Mouse (Mus musculus): ENCODE measurements around the gene Npepps.

- TF ChIP-seq CTCF (IDR thresholded peaks at IDR 0.05; ENCODE audit: low read depth, low read length): no peak
- no peak for TF ChIP-seq POLR2A (IDR thresholded peaks at IDR 0.05; ENCODE audit: extremely low read depth, insufficient read depth, low read length)
Measured at GRCm38 (mm10) chr11:97175499-97175898, 104.9 kb downstream of the Npepps start.

All from liver, adult 2 months (tissue).